Mouse (Mus musculus): ENCODE measurements around the gene Lsr.
"Not testable (repeated sequence)": the region's sequence is repeated elsewhere in the genome, so short reads cannot be mapped to it uniquely, and the experiment has no call there.

Lsr gene

GRCm38 (mm10) chr7:30940070-30940469, 33.2 kb downstream of the Lsr start:
- CTCF ChIA-PET: interaction anchor here (0.7 kb wide), 1 partner anchor 167 kb away, joined by 8 read pairs; no protein-coding TSS in a partner anchor

GRCm38 (mm10) chr7:30935422-30936099, 37.7 kb downstream of the Lsr start:
- CTCF ChIA-PET: not testable (repeated sequence)

- CTCF ChIA-PET: not testable (repeated sequence)
Observed at GRCm38 (mm10) chr7:30924581-30924980, 48.7 kb downstream of the Lsr start, which contains the start of gene Hamp2. Gene Hamp2 (minus strand): TSS chr7:30924681.

GRCm38 (mm10) chr7:30924071-30924470, 49.2 kb downstream of the Lsr start:
- CTCF ChIA-PET: no interaction called here

GRCm38 (mm10) chr7:30922490-30922889, 50.8 kb downstream of the Lsr start:
- CTCF ChIA-PET: not testable (repeated sequence)

- CTCF ChIA-PET: no interaction called here
Observed at GRCm38 (mm10) chr7:30920217-30920616, 53.0 kb downstream of the Lsr start.

- CTCF ChIA-PET: no interaction called here
Observed at GRCm38 (mm10) chr7:30917219-30917618, 56.0 kb downstream of the Lsr start.

- CTCF ChIA-PET: no interaction called here
Observed at GRCm38 (mm10) chr7:30916713-30917112, 56.6 kb downstream of the Lsr start.

GRCm38 (mm10) chr7:30914732-30915131, 58.5 kb downstream of the Lsr start, which contains the start of gene Mag:
Gene Mag (minus strand): TSS chr7:30914873.
- CTCF ChIA-PET: no interaction called here

- CTCF ChIA-PET: no interaction called here
Observed at GRCm38 (mm10) chr7:30909773-30910172, 63.5 kb downstream of the Lsr start.

- CTCF ChIA-PET: interaction anchor here (0.6 to 0.7 kb wide), 2 partner anchors 97 to 128 kb away, joined by 3 to 8 read pairs; no protein-coding TSS in a partner anchor
Observed at GRCm38 (mm10) chr7:30908992-30909431, 64.3 kb downstream of the Lsr start.

GRCm38 (mm10) chr7:30908277-30908991, 64.8 kb downstream of the Lsr start:
- CTCF ChIA-PET: interaction anchor here (0.6 to 0.7 kb wide), 2 partner anchors 96 to 129 kb away, joined by 3 to 8 read pairs; no protein-coding TSS in a partner anchor
